Mouse (Mus musculus) erythroblast, embryonic 14.5 days (primary cell): Measurements from ENCODE around the gene Zfp773. TPM values are rescaled to one million over a fixed set of nuclear protein-coding genes. Genes with fewer than 3 reads are reported as not detected.
"Not testable (repeated sequence)": the region's sequence is repeated elsewhere in the genome, so short reads cannot be mapped to it uniquely, and the experiment has no call there.

Experiments used
- H3K27me3 ChIP-seq: 2 replicates; pipeline ENCODE4 v1.6.1; 2012; ENCODE audit warnings: inconsistent platforms; ENCODE audit not compliant: control insufficient read depth
- H3K36me3 ChIP-seq: 2 replicates; pipeline ENCODE4 v1.6.1; 2012; ENCODE audit warnings: mild to moderate bottlenecking, inconsistent platforms; ENCODE audit not compliant: control insufficient read depth
- H3K4me1 ChIP-seq: 2 replicates; pipeline ENCODE4 v1.6.1; 2012; ENCODE audit warnings: inconsistent platforms; ENCODE audit not compliant: control insufficient read depth
- H3K4me3 ChIP-seq: replicated peaks from 2 replicates; pipeline ENCODE3; 2012; ENCODE audit warnings: moderate library complexity, mild to moderate bottlenecking, inconsistent platforms
- H3K9me3 ChIP-seq: 2 replicates; pipeline ENCODE4 v1.6.1; 2012; ENCODE audit warnings: low read length, inconsistent platforms, mixed read lengths; ENCODE audit not compliant: control insufficient read depth
- GATA1 ChIP-seq: IDR thresholded peaks from 2 replicates; pipeline ENCODE4 v1.6.1; 2012; ENCODE audit warnings: low read length, inconsistent platforms, mixed read lengths
- TAL1 ChIP-seq: IDR thresholded peaks from 3 replicates; pipeline ENCODE4 v1.6.1; 2012; ENCODE audit warnings: low read length, inconsistent platforms, mixed read lengths
- polyA plus RNA-seq: library from polyadenylated mRNA; stranded (reverse); fragments of >175 nt; gene quantifications from 2 replicates; pipeline ENCODE4 v1.2.3, GENCODE M21; 2012

The Zfp773 gene
- polyA plus RNA-seq: not detected in 2 replicates

DNA sequence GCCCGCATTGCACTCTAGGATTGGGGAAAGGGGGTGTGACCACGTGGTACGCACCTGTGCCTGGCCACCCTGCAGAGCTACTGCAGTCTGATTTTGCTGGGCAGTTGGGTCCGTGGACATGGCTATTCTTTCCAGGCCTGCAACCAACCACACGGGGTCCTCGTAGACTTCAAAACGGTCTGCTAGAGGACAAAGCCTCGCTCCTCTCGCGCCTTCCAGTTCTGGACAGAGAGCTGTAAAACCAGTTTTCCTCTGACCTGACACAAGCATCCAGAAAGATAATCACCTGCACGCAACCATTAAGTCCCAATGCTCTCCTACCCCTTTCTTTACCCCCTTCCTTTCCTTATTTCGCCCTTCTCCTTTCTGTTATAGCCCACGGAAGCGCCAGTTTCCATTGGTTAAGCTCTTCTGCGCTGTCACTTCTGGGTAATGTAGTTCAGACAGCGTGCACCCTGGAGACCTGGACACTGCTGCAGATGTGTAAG lies at the start of gene Zfp773:
Zfp773 (minus strand) TSS at position 377 of the 488 bp plus-strand sequence.
- H3K36me3 ChIP-seq: no peaks in the 10 kb centered on the region
- TF ChIP-seq GATA1 (no peak), TAL1 (no peak)
- no peaks in the 10 kb centered on the region for H3K27me3 ChIP-seq
- H3K4me3 ChIP-seq: peak within 1 kb of the TSS; percentile 58
- peaks cover 7% of the 10 kb centered on the region for H3K4me1 ChIP-seq
- H3K9me3 ChIP-seq: no peaks in the 10 kb centered on the region

DNA sequence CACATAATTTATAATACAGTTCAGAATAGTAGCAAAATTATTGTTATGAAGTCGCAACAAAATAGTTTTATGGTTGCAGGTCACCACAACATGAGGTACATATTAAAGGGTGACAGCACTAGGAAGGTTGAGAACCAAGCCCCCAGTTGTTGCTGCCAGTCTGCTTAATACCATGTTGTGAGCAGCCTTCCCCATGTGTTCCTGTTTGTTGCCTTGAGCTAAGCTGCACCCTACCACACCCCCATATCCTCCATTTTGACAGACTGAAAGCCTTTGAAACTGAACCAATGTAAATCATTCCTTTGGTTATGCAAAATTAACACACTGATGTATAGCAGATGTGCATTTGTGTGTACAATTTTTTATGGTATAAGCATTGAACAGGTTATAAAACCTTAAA lies 49.3 kb upstream of the Zfp773 start:
- Histone ChIP-seq H3K4me1 (peaks cover 7% of the 10 kb centered on the region), H3K36me3 (peaks cover 4% of the 10 kb centered on the region), H3K9me3 (no peaks in the 10 kb centered on the region), H3K4me3 (no peak overlapping the region), H3K27me3 (no peaks in the 10 kb centered on the region)
- TF ChIP-seq TAL1: no peak
- TF ChIP-seq GATA1: no peak

DNA sequence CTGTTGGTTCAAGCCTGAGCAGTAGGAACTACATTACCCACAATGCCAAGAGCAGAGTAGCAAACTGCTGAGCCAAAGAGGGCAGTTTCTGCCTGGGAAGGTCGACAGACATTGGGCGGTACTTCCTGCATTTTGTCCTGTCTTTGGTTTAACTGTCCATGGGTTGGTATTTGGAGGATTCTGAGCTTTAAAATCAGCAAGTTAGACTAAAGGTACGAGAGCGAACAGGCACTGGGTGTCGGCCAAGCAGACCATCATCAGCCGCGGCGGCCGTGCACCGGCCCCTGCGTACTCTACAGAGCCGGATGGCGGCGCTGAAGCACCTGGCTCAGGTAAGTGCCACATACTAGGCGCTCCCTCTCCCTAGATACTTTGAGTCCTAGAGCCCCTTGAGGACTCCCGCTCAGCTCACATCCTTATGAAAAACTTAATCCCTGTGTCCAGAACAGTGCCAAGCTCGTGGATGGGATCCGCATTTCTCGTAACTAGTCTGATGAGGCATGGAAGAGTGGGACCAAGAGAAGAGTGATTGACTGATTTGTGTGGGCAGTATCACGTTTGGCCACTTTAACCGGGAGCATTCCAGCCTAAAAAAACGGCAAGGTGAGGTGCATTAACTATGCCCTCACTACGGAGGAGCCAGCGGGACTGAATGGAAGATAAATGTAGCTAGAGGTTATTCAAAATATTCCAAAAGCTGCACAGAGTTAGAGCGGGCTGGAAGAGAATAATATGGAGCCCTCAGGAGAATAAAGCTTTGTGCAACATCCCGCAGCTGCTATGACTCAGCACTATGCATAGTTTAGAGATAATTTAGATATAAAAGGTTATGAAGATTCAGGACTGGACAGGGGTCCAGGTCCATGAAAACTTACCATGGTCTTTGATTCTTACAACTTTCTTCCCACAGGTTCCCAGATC lies 34.9 kb upstream of the Zfp773 start, which contains the start of gene Zfp418:
Zfp418 (plus strand) TSS at position 104 of the 921 bp plus-strand sequence.
- Histone ChIP-seq H3K36me3 (no peaks in the 10 kb centered on the region), H3K4me3 (peak within 1 kb of the TSS; percentile 70), H3K9me3 (no peaks in the 10 kb centered on the region), H3K4me1 (peaks cover 12% of the 10 kb centered on the region), H3K27me3 (no peaks in the 10 kb centered on the region)
- TF ChIP-seq GATA1 (no peak), TAL1 (no peak)

DNA sequence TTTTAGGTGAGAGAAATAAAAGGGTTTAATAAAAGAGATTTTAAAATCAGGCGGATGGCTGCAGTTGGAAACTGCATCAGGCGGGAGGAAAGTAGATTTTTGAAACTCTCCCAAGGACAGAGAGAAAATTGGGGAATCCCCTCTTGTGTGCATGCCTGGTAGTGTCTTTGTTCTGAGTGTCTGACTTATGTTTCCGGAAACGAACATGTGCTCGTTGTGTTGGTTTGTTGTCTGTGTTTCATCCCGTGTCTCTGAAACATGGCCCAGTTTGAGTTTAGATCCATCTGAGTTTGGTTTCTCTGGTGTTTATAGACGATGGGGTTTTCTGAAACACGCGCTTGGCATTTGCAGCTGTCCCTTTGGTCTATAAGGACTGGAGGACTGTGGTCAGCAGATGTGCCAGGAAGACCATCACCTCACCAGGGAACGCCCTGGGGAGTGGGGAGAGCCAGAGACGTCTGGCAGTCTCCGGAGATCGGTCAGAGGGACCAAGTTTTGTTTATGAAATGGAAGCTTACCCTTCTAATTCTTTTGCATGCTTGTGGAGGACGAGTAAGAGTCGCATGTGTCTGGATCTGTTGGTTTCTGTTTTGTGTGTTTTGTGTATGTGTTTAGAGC lies 9.5 kb upstream of the Zfp773 start:
- H3K4me1 ChIP-seq: no peaks in the 10 kb centered on the region
- H3K4me3 ChIP-seq: no peak overlapping the region
- H3K27me3 ChIP-seq: no peaks in the 10 kb centered on the region
- H3K9me3 ChIP-seq: no peaks in the 10 kb centered on the region
- TF ChIP-seq TAL1 (no peak), GATA1 (no peak)
- H3K36me3 ChIP-seq: no peaks in the 10 kb centered on the region

DNA sequence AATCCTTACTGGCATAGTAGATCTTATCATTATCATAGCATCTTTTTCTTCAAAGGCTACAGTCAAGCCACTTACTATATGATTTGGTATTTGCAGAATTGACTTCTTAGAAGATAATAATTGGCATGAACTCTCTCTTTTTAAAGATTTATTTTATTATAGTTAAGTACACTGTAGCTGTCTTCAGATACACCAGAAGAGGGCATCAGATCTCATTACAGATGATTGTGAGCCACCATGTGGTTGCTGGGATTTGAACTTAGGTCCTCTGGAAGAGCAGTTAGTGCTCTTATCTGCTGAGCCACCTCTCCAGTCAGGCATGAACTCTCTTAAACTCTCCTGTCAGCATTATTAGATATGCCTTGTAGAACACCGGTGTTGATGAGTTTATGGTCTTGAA lies 7.7 kb upstream of the Zfp773 start:
- no peaks in the 10 kb centered on the region for H3K36me3 ChIP-seq
- H3K4me1 ChIP-seq: no peaks in the 10 kb centered on the region
- no peaks in the 10 kb centered on the region for H3K9me3 ChIP-seq
- H3K4me3 ChIP-seq: no peak overlapping the region
- H3K27me3 ChIP-seq: no peaks in the 10 kb centered on the region
- TF ChIP-seq GATA1: no peak
- TF ChIP-seq TAL1: no peak

DNA sequence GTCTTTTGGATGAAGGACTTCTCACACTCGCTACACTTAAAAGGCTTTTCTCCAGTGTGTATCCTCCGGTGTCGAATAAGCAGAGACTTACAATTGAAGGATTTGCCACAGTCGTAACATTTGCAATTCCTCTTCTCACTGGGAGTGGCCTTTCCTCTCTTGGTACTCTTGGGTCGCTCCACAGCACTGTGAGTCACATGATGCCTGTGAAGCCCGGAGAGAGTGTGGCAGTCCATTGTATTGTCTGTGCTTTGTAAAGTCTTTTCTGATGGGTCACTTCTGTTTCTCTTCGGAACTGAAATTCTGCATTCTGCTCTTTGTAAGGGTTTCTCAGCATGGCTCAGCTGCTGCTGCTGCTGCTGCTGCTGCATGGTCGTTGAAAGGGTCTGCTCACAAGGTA lies 3.8 kb downstream of the Zfp773 start:
- Histone ChIP-seq H3K36me3 (no peaks in the 10 kb centered on the region), H3K27me3 (no peaks in the 10 kb centered on the region), H3K9me3 (no peaks in the 10 kb centered on the region), H3K4me1 (peaks cover 7% of the 10 kb centered on the region), H3K4me3 (no peak overlapping the region)
- TF ChIP-seq GATA1 (no peak), TAL1 (no peak)

DNA sequence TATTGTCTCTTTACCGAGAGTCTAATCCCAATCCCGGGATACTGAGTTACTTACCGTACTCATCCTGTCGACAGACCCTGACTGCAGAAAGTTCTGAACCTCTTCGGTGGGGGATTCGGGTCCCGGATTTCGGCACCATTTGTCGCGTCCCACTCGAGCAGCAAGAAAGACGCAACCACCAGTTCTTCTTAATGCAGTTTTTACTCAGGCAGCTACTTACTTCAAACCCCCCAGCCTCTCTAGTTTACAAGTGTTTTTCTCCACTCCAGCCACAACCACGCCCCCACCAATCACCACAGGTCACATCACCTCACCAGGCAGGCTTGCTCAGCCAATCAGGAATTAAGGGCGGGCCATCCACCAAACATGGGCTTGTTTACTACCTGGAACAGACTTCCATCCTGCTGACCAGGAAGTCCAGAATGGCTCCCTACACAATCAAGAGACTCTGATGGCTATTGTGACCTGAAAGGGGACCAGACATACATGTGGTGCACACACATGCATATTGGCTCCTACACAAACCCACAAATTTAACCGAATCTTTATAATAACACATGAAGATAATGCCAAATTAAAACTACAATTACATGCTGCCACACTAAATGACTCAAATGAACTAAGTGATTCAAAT lies 5.9 kb downstream of the Zfp773 start:
- not testable (repeated sequence) for H3K4me1 ChIP-seq, H3K36me3 ChIP-seq, H3K9me3 ChIP-seq, H3K4me3 ChIP-seq, H3K27me3 ChIP-seq

DNA sequence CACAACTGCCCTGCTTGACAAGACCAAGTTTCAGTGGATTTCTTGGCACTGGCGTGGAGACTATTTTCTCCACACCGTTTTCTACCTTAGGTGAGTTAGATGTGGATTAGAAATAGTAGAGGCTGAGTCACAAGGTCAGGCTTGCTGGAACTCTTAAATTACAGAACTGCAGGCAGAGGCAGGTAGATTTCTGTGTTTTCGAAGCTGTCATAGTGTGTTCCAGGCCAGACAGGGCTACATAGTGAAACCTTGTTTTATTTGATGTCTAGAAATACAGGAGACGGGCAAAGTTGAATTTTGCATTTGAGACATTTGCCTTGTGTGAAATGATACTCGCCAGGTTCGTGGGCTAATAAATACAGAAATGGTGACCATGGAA lies 15.0 kb downstream of the Zfp773 start:
- no peak for TF ChIP-seq TAL1
- no peak for TF ChIP-seq GATA1
- Histone ChIP-seq H3K9me3 (no peaks in the 10 kb centered on the region), H3K27me3 (no peaks in the 10 kb centered on the region), H3K36me3 (peaks cover 31% of the 10 kb centered on the region), H3K4me3 (peak overlapping the region; percentile 80), H3K4me1 (peaks cover 25% of the 10 kb centered on the region)

DNA sequence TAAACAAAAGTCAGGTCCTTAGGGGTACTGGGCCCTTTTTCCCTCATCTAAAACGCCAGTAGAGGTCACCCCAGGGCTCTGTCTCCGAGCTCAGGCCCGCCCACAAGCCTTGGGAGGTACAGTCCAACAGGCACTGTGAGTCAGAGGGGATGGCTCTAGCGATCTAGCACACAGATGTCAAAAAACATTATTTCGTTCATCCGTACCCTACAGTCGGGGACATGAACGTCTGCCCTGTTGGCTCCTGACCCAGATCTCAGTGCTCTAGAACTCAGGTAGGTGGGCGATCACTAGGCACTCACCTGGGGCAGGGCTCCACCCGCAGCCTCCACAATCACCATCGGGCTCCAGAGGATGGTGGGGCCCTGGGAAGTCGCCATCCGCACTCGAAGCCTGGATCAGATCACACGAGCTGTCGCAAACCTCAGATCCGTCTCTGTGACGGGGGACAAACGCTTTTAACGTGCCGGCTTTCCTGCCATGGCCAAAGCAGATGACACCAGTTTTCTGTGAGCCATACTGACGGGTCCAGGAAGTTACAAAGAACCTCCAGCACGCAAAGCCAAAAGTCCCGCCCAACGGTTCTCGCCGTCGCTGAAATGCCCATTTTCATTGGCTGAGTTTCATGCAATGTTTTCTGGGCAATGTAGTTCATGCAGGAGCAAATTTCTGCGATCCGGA lies 15.5 kb downstream of the Zfp773 start, which contains the start of gene Zfp954:
Zfp954 (minus strand) TSS at position 568 of the 681 bp plus-strand sequence.
- Histone ChIP-seq H3K9me3 (no peaks in the 10 kb centered on the region), H3K36me3 (peaks cover 37% of the 10 kb centered on the region), H3K27me3 (no peaks in the 10 kb centered on the region), H3K4me3 (peak within 1 kb of the TSS; percentile 80), H3K4me1 (peaks cover 25% of the 10 kb centered on the region)
- TF ChIP-seq GATA1 (no peak), TAL1 (no peak)
